Mouse (Mus musculus) cerebellum, adult 2 months (tissue): Measurements from ENCODE around the gene Zbtb20.

ENCODE experiments used
- CTCF ChIP-seq: fragments of 200-500 bp; IDR thresholded peaks from 2 replicates; pipeline ENCODE4 v1.5.1; 2011; ENCODE audit warnings: low read depth, mild to moderate bottlenecking, control low read depth, low read length, moderate library complexity, borderline replicate concordance; ENCODE audit not compliant: insufficient read depth
- POLR2A ChIP-seq: fragments of 200-500 bp; IDR thresholded peaks from 2 replicates; pipeline ENCODE4 v1.6.1; 2011; ENCODE audit warnings: low read length, control low read depth, borderline replicate concordance; ENCODE audit not compliant: insufficient read depth

GRCm38 (mm10) chr16:43572766-43573165 lies 697.1 kb downstream of the Zbtb20 start:
- TF ChIP-seq CTCF (no peak), POLR2A (no peak)
